Mouse (Mus musculus): ENCODE measurements around the gene Efcab9.

DNA sequence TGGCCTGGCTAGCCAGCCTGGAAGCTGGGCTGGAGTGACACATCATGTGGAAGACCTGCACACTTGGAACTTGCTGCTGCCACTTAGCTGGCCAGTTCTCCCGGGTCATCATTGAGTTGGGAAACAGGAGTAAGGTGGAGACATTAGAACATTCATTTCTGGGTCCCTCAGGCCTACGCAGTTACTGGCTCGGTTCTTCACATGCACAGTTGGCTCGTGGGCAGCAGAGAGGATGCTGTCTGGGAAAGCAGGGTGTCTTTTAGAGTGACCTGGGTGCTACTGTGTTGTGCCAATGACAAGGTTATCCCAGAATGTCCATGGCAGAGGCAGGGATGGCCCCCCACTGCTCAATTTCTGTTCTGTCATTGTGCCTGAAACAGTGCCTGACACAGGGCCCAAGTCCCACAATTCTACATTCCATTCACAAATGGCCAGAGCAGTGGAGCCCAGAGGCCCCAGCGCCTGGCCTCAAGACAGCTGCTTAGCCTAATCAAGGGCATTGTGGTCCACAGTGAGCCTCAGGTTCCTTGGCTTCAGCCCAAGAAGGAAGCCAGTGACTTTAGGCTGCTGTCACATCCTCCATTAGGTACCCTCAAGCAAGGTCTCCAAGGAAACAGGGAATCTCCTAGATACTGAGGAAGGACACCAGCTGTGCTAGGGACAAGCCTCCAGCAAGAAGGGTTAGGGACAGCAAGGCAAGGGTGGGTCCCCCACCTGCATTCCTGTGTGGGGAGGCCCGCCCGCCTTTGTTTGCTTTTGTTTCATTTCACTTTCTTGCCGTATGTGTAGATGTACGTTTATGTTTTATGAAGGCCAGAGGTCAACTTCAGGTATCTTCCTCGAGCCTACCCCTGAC is 35.3 kb upstream of the Efcab9 start:
- TF ChIP-seq CTCF (IDR thresholded peaks at IDR 0.05; ENCODE audit: borderline replicate concordance, insufficient read depth, low read length): no peak
- no peak for TF ChIP-seq POLR2A (IDR thresholded peaks at IDR 0.05; ENCODE audit: low read depth, low read length)

All from embryonic fibroblast, embryonic 13.5 days (primary cell).